Mouse (Mus musculus) gonadal fat pad, adult 2 months (tissue): Measurements from ENCODE around the gene Aste1. TPM values are rescaled to one million over a fixed set of nuclear protein-coding genes. Genes with fewer than 3 reads are reported as not detected.

Experiments
- polyA plus RNA-seq: library from polyadenylated mRNA; depleted of rRNA; stranded (reverse); fragments of >200 nt; gene quantifications from 2 replicates; pipeline ENCODE4 v1.2.3, GENCODE M21; 2012; rRNA removed

Aste1 gene
- polyA plus RNA-seq, 1 experiment, result 7.1 TPM

Other genes starting within 250 kb of the Aste1 start
- gene Nek11, start 132 bp downstream of the Aste1 start, polyA plus RNA-seq, result 0.18 and 0.60 TPM in 2 replicates
- 39.8 and 47.1 TPM in 2 replicates for gene Atp2c1, start 131.9 kb downstream of the Aste1 start, polyA plus RNA-seq
- gene Pik3r4, start 247.6 kb downstream of the Aste1 start, polyA plus RNA-seq, result 17.7 and 26.6 TPM in 2 replicates